In the genomic region with DNA sequence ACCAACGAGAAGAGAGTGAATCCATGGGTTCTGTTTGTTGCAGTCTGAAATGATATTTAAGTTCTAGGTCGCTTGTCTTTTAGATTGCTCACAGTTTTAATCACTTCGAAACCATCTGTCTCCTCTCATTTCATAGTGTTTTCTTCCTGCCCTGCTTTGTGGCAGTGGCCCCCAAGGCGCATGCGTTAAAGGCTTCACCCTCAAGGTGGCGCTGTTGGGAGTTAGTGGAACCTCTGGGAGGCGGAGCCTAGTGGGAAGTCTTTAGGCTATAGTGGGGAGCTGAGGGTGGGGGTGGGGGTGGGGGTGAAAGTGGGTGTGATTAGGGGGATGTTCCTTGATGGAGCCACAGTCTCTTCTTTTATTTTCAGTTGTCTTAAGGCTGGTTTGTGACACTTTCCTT, we compare ENCODE assay signal across 8 mouse cellular contexts.
DNase-seq lines count a peak whose midpoint lies in the region; ATAC-seq and TF ChIP-seq lines count a peak whose summit lies in the region.

No protein-coding gene starts in this region.

- H3K9ac ChIP-seq in heart, adult 2 months (ENCODE audit: low read depth, low read length), result no peak overlapping the region
- no peak overlapping the region for H3K9ac ChIP-seq in stomach, postnatal 0 days (ENCODE audit: low read length)

- H3K79me2 ChIP-seq in heart, adult 2 months (replicated peaks; ENCODE audit: control insufficient read depth, insufficient read depth, low read length), result no peaks in the 10 kb centered on the region

- no peak overlapping the region for H3K27ac ChIP-seq in heart, adult 2 months
- no peak overlapping the region for H3K27ac ChIP-seq in gastrocnemius, adult 2 months
- H3K27ac ChIP-seq in stomach, postnatal 0 days (replicated peaks), result no peak overlapping the region

- H3K4me1 ChIP-seq in heart, adult 2 months (ENCODE audit: control insufficient read depth, insufficient read depth, low read length), result no peaks in the 10 kb centered on the region
- no peaks in the 10 kb centered on the region for H3K4me1 ChIP-seq in stomach, postnatal 0 days (replicated peaks; ENCODE audit: control insufficient read depth, insufficient read depth)

- intact Hi-C loops in heart, adult 2 months (cut with DNase I), result no loop called here
- intact Hi-C loops in gastrocnemius, adult 2 months (cut with DNase I), result no loop called here
- intact Hi-C loops in left cerebral cortex, postnatal 25 days (cut with DNase I), result no loop called here

- H3K4me2 ChIP-seq in stomach, postnatal 0 days (replicated peaks; ENCODE audit: low read depth), result no peak overlapping the region

- 40% methylated on average over 7 of the region's 7 CpGs for WGBS in heart, adult 2 months
- WGBS in stomach, postnatal 0 days, result 50% methylated on average over 7 of the region's 7 CpGs

- no peak overlapping the region for H3K4me3 ChIP-seq in heart, adult 2 months
- no peak overlapping the region for H3K4me3 ChIP-seq in gastrocnemius, adult 2 months
- no peak overlapping the region for H3K4me3 ChIP-seq in stomach, postnatal 0 days (ENCODE audit: low read depth, low read length)

- no peak for ATAC-seq in stomach, postnatal 0 days (ENCODE audit: low FRiP score, low TSS enrichment)

- H3K36me3 ChIP-seq in heart, adult 2 months (ENCODE audit: control insufficient read depth, insufficient read depth, low read length), result no peaks in the 10 kb centered on the region
- H3K36me3 ChIP-seq in stomach, postnatal 0 days (ENCODE audit: control insufficient read depth, insufficient read depth, low read length), result no peaks in the 10 kb centered on the region

- H3K9me3 ChIP-seq in stomach, postnatal 0 days (ENCODE audit: control insufficient read depth, low read length), result no peaks in the 10 kb centered on the region

- no peaks in the 10 kb centered on the region for H3K27me3 ChIP-seq in heart, adult 2 months (ENCODE audit: control insufficient read depth, insufficient read depth, low read length)
- H3K27me3 ChIP-seq in stomach, postnatal 0 days (ENCODE audit: control insufficient read depth, insufficient read depth, low read length), result no peaks in the 10 kb centered on the region

- peak; percentile 24; the same call in 1 of the 2 replicates for TF ChIP-seq CTCF in heart, adult 2 months (IDR thresholded peaks at IDR 0.05)
- peak; percentile 60 for TF ChIP-seq CTCF in gastrocnemius, adult 2 months (IDR thresholded peaks at IDR 0.05)
- peak; percentile 60 for TF ChIP-seq CTCF in stomach, postnatal 0 days (IDR thresholded peaks at IDR 0.05; ENCODE audit: low read depth)

- no peak for TF ChIP-seq EP300 in heart, adult 2 months (IDR thresholded peaks at IDR 0.05; ENCODE audit: insufficient read depth, low read depth, low read length)
- no peak for TF ChIP-seq EP300 in stomach, postnatal 0 days (optimal IDR thresholded peaks at IDR 0.05)

- no peak for TF ChIP-seq POLR2A in heart, adult 2 months (IDR thresholded peaks at IDR 0.05; ENCODE audit: insufficient read depth, low read depth, low read length)

- DNase-seq in heart, adult 2 months, result no peak
- DNase-seq in heart, adult 11 months, result no peak
- peak; percentile 34 for DNase-seq in 416B (ENCODE audit: low read depth)
- DNase-seq in brain, adult 2 months (ENCODE audit: low read depth, low spot score), result peak; percentile 71
- DNase-seq in gastrocnemius, adult 2 months, result peak; percentile 56
- DNase-seq in left cerebral cortex, postnatal 25 days (ENCODE audit: low spot score in 2 of 2), result peak; percentile 71 to 77
- peak; percentile 47 for DNase-seq in stomach, postnatal 0 days (ENCODE audit: low spot score)
- no peak for DNase-seq in yolk sac, embryonic 10.5 days (ENCODE audit: low spot score)

Comparison
In these comparisons a context has a peak if more than half of its experiments do, and no peak if none do; other contexts are left out.
1. DNase-seq: peak in 416B (single experiment), brain, adult 2 months (single experiment), gastrocnemius, adult 2 months (single experiment), left cerebral cortex, postnatal 25 days (2 of 2) and stomach, postnatal 0 days (single experiment); none in heart, adult 2 months (0 of 2), heart, adult 11 months (single experiment) and yolk sac, embryonic 10.5 days (single experiment).
2. Peak in every context shown above with its lines, with median percentiles within 50 percentile points of each other: CTCF ChIP-seq.